Mouse (Mus musculus) erythroblast, embryonic 14.5 days (primary cell): ENCODE data around the gene Faf1.

Source experiments
- GATA1 ChIP-seq: IDR thresholded peaks from 2 replicates; pipeline ENCODE4 v1.6.1; 2012; ENCODE audit warnings: low read length, inconsistent platforms, mixed read lengths
- TAL1 ChIP-seq: IDR thresholded peaks from 3 replicates; pipeline ENCODE4 v1.6.1; 2012; ENCODE audit warnings: low read length, inconsistent platforms, mixed read lengths

GRCm38 (mm10) chr4:109930445-109930844 lies 254.1 kb downstream of the Faf1 start:
- no peak for TF ChIP-seq TAL1
- no peak for TF ChIP-seq GATA1
